12 mouse cellular contexts compared by ENCODE assay signal in genomic region chr19:7105544-7105943, GRCm38 (mm10). TPM values are rescaled to one million over a fixed set of nuclear protein-coding genes. Genes with fewer than 3 reads are reported as not detected.
A peak's percentile ranks its signal among the peaks of the same experiment; 100 is the strongest.
DNase-seq lines count a peak whose midpoint lies in the region; ATAC-seq lines count a peak whose summit lies in the region.
"Had no signal": no experiment of that assay in that cellular context is flagged by ENCODE, and none has a peak within 500 bp of the region (broad histone marks: within the 10 kb centered on the region; RNA-seq: fewer than 3 reads in every experiment).

TSS of gene Flrt1 (minus strand) at chr19:7105729.

- H3K36me3 ChIP-seq in heart, embryonic 13.5 days = no peaks in the 10 kb centered on the region
- H3K36me3 ChIP-seq in neural tube, embryonic 14.5 days (ENCODE audit: control insufficient read depth, insufficient read depth, low read length) = no peaks in the 10 kb centered on the region
- H3K36me3 ChIP-seq: hindbrain, embryonic 15.5 days; stomach, embryonic 15.5 days had no signal

- no peak for ATAC-seq in heart, embryonic 13.5 days (ENCODE audit: extremely low read depth, insufficient number of reproducible peaks, low FRiP score, low TSS enrichment)
- ATAC-seq in neural tube, embryonic 14.5 days (ENCODE audit: low read depth) = no peak

- 0 out of 2 replicates have a peak, but pooled peaks cover 7% of the 10 kb centered on the region for H3K27me3 ChIP-seq in heart, embryonic 13.5 days (replicated peaks)
- no peaks in the 10 kb centered on the region for H3K27me3 ChIP-seq in neural tube, embryonic 14.5 days (ENCODE audit: control insufficient read depth, insufficient read depth, low read length)
- H3K27me3 ChIP-seq: stomach, embryonic 15.5 days had no signal

- H3K9me3 ChIP-seq in heart, embryonic 13.5 days = no peaks in the 10 kb centered on the region
- H3K9me3 ChIP-seq in neural tube, embryonic 14.5 days (ENCODE audit: control insufficient read depth, low read length) = no peaks in the 10 kb centered on the region
- H3K9me3 ChIP-seq: hindbrain, embryonic 15.5 days; stomach, embryonic 15.5 days had no signal

- H3K9ac ChIP-seq in heart, embryonic 13.5 days = 0 out of 2 replicates have a peak within 1 kb of the TSS, but pooled peaks have one; percentile 3
- H3K9ac ChIP-seq in neural tube, embryonic 14.5 days (replicated peaks; ENCODE audit: low read depth, low read length) = no peak within 1 kb of the TSS
- H3K9ac ChIP-seq: hindbrain, embryonic 15.5 days; stomach, embryonic 15.5 days had no signal

- no peak within 1 kb of the TSS for H3K27ac ChIP-seq in heart, embryonic 13.5 days (replicated peaks)
- no peak within 1 kb of the TSS; the same call in 1 of the 2 replicates for H3K27ac ChIP-seq in neural tube, embryonic 14.5 days (ENCODE audit: low read depth, low read length)
- H3K27ac ChIP-seq: hindbrain, embryonic 15.5 days; stomach, embryonic 15.5 days had no signal

- WGBS in heart, embryonic 13.5 days = 51% methylated on average over 9 of the region's 9 CpGs
- 38% methylated on average over 9 of the region's 9 CpGs for WGBS in neural tube, embryonic 14.5 days

- intact Hi-C loops in left cerebral cortex, postnatal 14 days (cut with DNase I) = no loop called here

- H3K4me1 ChIP-seq in heart, embryonic 13.5 days = peaks cover 45% of the 10 kb centered on the region
- H3K4me1 ChIP-seq in neural tube, embryonic 14.5 days (ENCODE audit: control insufficient read depth, insufficient read depth, low read length) = peaks cover 52% of the 10 kb centered on the region

- no peak within 1 kb of the TSS for H3K4me3 ChIP-seq in heart, embryonic 13.5 days
- no peak within 1 kb of the TSS for H3K4me3 ChIP-seq in neural tube, embryonic 14.5 days (ENCODE audit: low read depth, low read length)
- H3K4me3 ChIP-seq: erythroblast, embryonic 14.5 days; hindbrain, embryonic 15.5 days had no signal

- no peak within 1 kb of the TSS for H3K4me2 ChIP-seq in heart, embryonic 13.5 days
- no peak within 1 kb of the TSS for H3K4me2 ChIP-seq in neural tube, embryonic 14.5 days (ENCODE audit: low read depth, low read length)

- DNase-seq in heart, adult 18-20 months = no peak
- peak; percentile 50 for DNase-seq in retina, postnatal 1 day
- DNase-seq in retina, embryonic 14.5 days (ENCODE audit: low spot score) = no peak
- DNase-seq in left cerebral cortex, postnatal 14 days (ENCODE audit: low spot score in 2 of 2) = no peak
- no peak for DNase-seq in frontal cortex, postnatal 10 days (ENCODE audit: low spot score in 2 of 2)
- no peak for DNase-seq in frontal cortex, postnatal 25 days (ENCODE audit: low spot score in 2 of 2)
- DNase-seq: lung, postnatal 36 days had no signal

RNA-seq across cellular contexts. Expression of gene Flrt1, which starts in this region (rescaled TPM):
- polyA plus RNA-seq in heart, embryonic 13.5 days (2015; fragmentation: Nextera tagmentation; extraction: Ambion mirVana) = 1.1 and 1.4 TPM in 2 replicates
- 1 to 10 TPM in 1 of 2 experiments, under 1 TPM in 1; 0.82 to 1.4 TPM for total RNA-seq in heart, adult 18-20 months (2021)
- 10 to 100 TPM; 33.0 to 35.2 TPM for total RNA-seq in left cerebral cortex, postnatal 14 days (2021)
- polyA plus RNA-seq in neural tube, embryonic 14.5 days (2014; fragmentation: Nextera tagmentation; extraction: Ambion mirVana) = 11.0 and 13.3 TPM in 2 replicates
- polyA plus RNA-seq: erythroblast, embryonic 14.5 days had no signal

Comparison
In these comparisons a context has a peak if more than half of its experiments do, and no peak if none do; other contexts are left out.
1. RNA of gene Flrt1 (total RNA-seq): 33.0 to 35.2 TPM in left cerebral cortex, postnatal 14 days; 0.82 to 1.4 TPM in heart, adult 18-20 months; every median in the first group is over 10 times any median in the second.